Mouse (Mus musculus) G1E (cell line): ENCODE results near the gene Mcrip2. TPM values are rescaled to one million over a fixed set of nuclear protein-coding genes. Genes with fewer than 3 reads are reported as not detected.

Source experiments
- ATAC-seq: 2 replicates; pipeline ENCODE4 v1.8.0; 2016; ENCODE audit warnings: mild to moderate bottlenecking; ENCODE audit not compliant: insufficient number of reproducible peaks, poor library complexity, low FRiP score, severe bottlenecking; ENCODE audit errors: extremely low read depth
- DNase-seq: peaks from one replicate; pipeline ENCODE4 v3.0.0; 2012; ENCODE audit warnings: low spot score
- H3K27me3 ChIP-seq: 2 replicates; pipeline ENCODE4 v1.6.1; 2012; ENCODE audit warnings: mild to moderate bottlenecking, low read length, inconsistent platforms; ENCODE audit not compliant: insufficient read depth
- H3K36me3 ChIP-seq: replicated peaks from 2 replicates; pipeline ENCODE3; 2012; ENCODE audit warnings: mild to moderate bottlenecking, inconsistent platforms
- H3K4me1 ChIP-seq: 2 replicates; pipeline ENCODE4 v1.6.1; 2012; ENCODE audit warnings: low read depth, low read length, inconsistent platforms, mixed read lengths; ENCODE audit not compliant: insufficient read depth
- H3K4me3 ChIP-seq: 2 replicates; pipeline ENCODE4 v1.5.1; 2012; ENCODE audit warnings: low read depth, mild to moderate bottlenecking, inconsistent platforms, low read length, moderate library complexity, mixed read lengths
- H3K9me3 ChIP-seq: replicated peaks from 2 replicates; pipeline ENCODE4 v1.6.1; 2012; ENCODE audit warnings: inconsistent platforms
- CTCF ChIP-seq: IDR thresholded peaks from 2 replicates; pipeline ENCODE4 v1.5.1; 2012; ENCODE audit warnings: low read depth, low read length, inconsistent platforms, mixed read lengths
- GATA1 ChIP-seq: IDR thresholded peaks from 2 replicates; pipeline ENCODE4 v1.6.1; 2012; ENCODE audit warnings: borderline replicate concordance, low read length, inconsistent platforms, mixed read lengths
- GATA2 ChIP-seq: IDR thresholded peaks from 2 replicates; pipeline ENCODE4 v1.6.1; 2012; ENCODE audit warnings: low read depth, low read length, inconsistent platforms, borderline replicate concordance
- POLR2AphosphoS5 ChIP-seq: IDR thresholded peaks from 2 replicates; pipeline ENCODE4 v1.6.1; 2012; ENCODE audit warnings: low read depth, low read length, inconsistent platforms; ENCODE audit not compliant: insufficient replicate concordance
- TAL1 ChIP-seq: conservative IDR thresholded peaks from 2 replicates; pipeline ENCODE4 v1.6.1; 2012; ENCODE audit warnings: low read depth, low read length, inconsistent platforms, mixed read lengths
- polyA plus RNA-seq: library from polyadenylated mRNA; stranded (reverse); fragments of >175 nt; gene quantifications from 2 replicates; pipeline ENCODE4 v1.2.3, GENCODE M21; 2012
- total RNA-seq, 2 experiments: library from RNA; stranded (forward) in 1 of 2; stranded (reverse) in 1 of 2; fragments of 200-1000 nt in 1 of 2; fragments of >200 nt in 1 of 2; fragmentation: Nextera tagmentation in 1 of 2; gene quantifications; 2 replicates each; pipeline ENCODE4 v1.2.3; 2014 to 2017

The Mcrip2 gene
- total and polyA plus RNA-seq, 3 experiments, result 4.4 to 77.6 (median 8.7) TPM

- Histone ChIP-seq H3K27me3 (no peaks in the 10 kb centered on the region), H3K36me3 (peaks cover 80% of the 10 kb centered on the region), H3K4me3 (no peak overlapping the region), H3K9me3 (no peaks in the 10 kb centered on the region), H3K4me1 (peaks cover 85% of the 10 kb centered on the region)
- DNase-seq, result no peak
- ATAC-seq, result no peak
- TF ChIP-seq CTCF, result no peak
- TF ChIP-seq POLR2AphosphoS5, result no peak
- no peak for TF ChIP-seq GATA2
- TF ChIP-seq TAL1, result no peak
- no peak for TF ChIP-seq GATA1
Observed at GRCm38 (mm10) chr17:25827011-25827410, 41.6 kb downstream of the Mcrip2 start.

GRCm38 (mm10) chr17:25825984-25826570, 42.5 kb downstream of the Mcrip2 start:
- H3K4me1 ChIP-seq, result peaks cover 76% of the 10 kb centered on the region
- peak overlapping the region; percentile 9; the same call in 1 of the 2 replicates for H3K4me3 ChIP-seq

GRCm38 (mm10) chr17:25825311-25825710, 43.3 kb downstream of the Mcrip2 start:
- peaks cover 69% of the 10 kb centered on the region for H3K4me1 ChIP-seq
- DNase-seq (no peak), ATAC-seq (no peak)
- TF ChIP-seq GATA1 (no peak), TAL1 (no peak), POLR2AphosphoS5 (no peak), CTCF (no peak), GATA2 (no peak)
- H3K9me3 ChIP-seq, result no peaks in the 10 kb centered on the region
- H3K36me3 ChIP-seq, result peaks cover 63% of the 10 kb centered on the region
- H3K27me3 ChIP-seq, result peaks cover 5% of the 10 kb centered on the region
- H3K4me3 ChIP-seq, result peak overlapping the region; percentile 78; the same call in 1 of the 2 replicates

More at GRCm38 (mm10) chr17:25825984-25826570, 42.5 kb downstream of the Mcrip2 start:
- H3K36me3 ChIP-seq, result peaks cover 71% of the 10 kb centered on the region
- TF ChIP-seq TAL1 (no peak), CTCF (no peak), GATA1 (no peak), GATA2 (no peak), POLR2AphosphoS5 (no peak)
- DNase-seq (no peak), ATAC-seq (no peak)
- no peaks in the 10 kb centered on the region for H3K27me3 ChIP-seq
- no peaks in the 10 kb centered on the region for H3K9me3 ChIP-seq

GRCm38 (mm10) chr17:25824362-25825142, 44.0 kb downstream of the Mcrip2 start:
- no peak for ATAC-seq

GRCm38 (mm10) chr17:25823452-25823851, 45.1 kb downstream of the Mcrip2 start, which contains the start of gene Wdr24:
TSS of gene Wdr24 (plus strand) at chr17:25823627.
- Histone ChIP-seq H3K9me3 (no peaks in the 10 kb centered on the region), H3K36me3 (peaks cover 44% of the 10 kb centered on the region), H3K27me3 (peaks cover 24% of the 10 kb centered on the region), H3K4me3 (peak within 1 kb of the TSS; percentile 78), H3K4me1 (peaks cover 62% of the 10 kb centered on the region)
- TF ChIP-seq TAL1, result no peak
- TF ChIP-seq GATA2, result no peak
- no peak for TF ChIP-seq POLR2AphosphoS5
- TF ChIP-seq GATA1, result no peak
- TF ChIP-seq CTCF, result no peak
- ATAC-seq (peak; percentile 65), DNase-seq (peak; percentile 75)

More at GRCm38 (mm10) chr17:25824362-25825142, 44.0 kb downstream of the Mcrip2 start:
- H3K9me3 ChIP-seq, result no peaks in the 10 kb centered on the region
- TF ChIP-seq GATA2 (no peak), GATA1 (no peak), CTCF (no peak), TAL1 (no peak), POLR2AphosphoS5 (no peak)
- peaks cover 65% of the 10 kb centered on the region for H3K4me1 ChIP-seq
- H3K27me3 ChIP-seq, result peaks cover 13% of the 10 kb centered on the region
- peaks cover 55% of the 10 kb centered on the region for H3K36me3 ChIP-seq
- peak overlapping the region; percentile 78 for H3K4me3 ChIP-seq
- DNase-seq, result peak; percentile 57
